Mouse (Mus musculus): ENCODE measurements around the gene Otud4.

Gene Otud4

DNA sequence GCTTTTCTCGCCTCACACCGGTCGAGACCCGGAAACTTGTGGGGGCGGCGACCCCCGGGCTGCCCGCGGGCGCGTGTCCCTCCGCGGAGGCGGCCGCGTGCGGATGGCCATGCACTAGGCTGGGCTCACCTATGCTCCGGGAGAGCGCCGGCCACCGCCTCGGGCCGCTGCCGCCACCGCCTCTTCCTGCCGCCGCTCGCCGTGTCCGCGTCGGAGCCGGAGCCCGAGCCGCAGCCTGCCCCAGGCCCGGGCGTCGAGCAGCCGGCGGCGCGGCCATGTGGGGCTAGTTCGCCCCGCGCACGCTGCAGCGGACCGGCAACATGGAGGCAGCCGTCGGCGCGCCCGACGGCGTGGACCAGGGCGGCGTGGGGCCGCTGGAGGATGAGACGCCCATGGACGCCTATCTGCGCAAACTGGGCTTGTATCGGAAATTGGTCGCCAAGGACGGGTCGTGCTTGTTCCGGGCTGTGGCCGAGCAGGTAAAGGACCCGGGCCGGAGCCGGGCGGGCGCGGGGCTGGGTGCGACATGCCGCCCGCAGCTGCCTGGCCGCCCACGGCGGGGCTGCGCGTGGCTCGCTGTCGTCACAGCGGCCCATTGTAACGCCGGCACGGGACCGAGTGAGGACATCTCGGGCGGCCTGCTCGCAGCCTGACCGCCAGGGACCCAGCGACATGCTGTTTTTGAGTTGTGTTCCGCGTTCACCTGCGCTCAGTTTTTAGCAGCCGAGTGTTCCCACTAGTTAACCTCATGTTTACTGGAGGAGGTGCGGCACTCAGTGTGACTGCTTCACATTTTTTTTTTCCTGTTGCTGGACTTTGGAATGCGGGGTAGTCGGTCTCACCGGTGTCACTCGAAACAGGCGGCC, at the start of gene Otud4:
TSS of gene Otud4 (plus strand) at position 33 of the 866 bp plus-strand sequence.
- peak; percentile 65 for DNase-seq (ENCODE audit: low spot score)

DNA sequence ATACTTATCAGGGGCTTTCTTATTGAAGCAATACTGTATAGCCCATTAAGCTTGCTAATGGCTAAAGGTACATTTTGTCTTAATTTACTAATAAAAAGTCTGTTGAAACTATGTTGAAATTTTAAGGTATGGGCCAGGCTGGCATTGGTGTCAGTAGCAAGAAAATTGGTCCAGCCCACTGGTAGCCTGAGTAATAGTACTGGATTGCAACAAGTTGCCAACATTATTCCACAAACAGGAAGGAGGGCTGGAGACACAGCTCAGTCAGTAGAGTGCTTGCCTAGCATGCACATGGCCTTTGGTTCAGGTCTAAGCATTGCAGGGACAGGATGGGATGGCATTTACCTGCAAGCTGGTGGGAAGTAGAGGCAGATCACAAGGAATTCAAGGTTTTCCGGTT, 38.5 kb upstream of the Otud4 start:
- no peak for DNase-seq (ENCODE audit: low spot score)

DNA sequence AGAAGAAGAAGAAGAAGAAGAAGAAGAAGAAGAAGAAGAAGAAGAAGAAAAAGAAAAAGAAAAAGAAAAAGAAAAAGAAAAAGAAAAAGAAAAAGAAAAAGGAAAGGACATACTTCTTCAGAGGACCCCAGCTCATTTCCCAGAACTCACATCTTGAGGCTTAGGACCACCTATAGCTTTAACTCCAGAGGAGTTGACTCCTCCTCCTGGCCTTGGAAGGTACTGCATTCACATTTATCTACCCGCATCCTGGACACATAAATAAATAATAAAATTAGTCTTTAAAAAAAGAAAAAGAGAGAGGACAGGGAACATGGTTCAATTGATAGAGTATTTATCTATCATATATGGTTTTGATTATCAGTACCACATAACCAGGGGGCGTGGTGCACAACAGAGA, 36.2 kb upstream of the Otud4 start:
- DNase-seq (ENCODE audit: low spot score) = peak; percentile 74

DNA sequence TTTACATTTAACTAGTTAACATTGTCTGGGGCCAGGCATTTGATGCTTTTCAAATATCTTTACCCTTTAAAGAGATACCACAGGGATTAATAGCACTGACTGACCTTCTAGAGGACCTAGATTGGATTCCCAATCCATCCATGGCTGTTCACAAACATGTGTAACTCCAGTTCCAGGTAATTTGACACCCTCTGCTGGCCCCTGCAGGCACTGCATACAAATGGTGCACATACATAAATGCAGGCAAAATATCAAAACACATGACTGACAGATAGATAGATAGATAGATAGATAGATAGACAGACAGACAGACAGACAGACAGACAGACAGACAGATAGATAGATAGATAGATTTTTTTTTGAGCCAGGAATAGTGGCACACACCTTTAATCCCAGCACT, 33.2 kb upstream of the Otud4 start:
- no peak for DNase-seq (ENCODE audit: low spot score)

DNA sequence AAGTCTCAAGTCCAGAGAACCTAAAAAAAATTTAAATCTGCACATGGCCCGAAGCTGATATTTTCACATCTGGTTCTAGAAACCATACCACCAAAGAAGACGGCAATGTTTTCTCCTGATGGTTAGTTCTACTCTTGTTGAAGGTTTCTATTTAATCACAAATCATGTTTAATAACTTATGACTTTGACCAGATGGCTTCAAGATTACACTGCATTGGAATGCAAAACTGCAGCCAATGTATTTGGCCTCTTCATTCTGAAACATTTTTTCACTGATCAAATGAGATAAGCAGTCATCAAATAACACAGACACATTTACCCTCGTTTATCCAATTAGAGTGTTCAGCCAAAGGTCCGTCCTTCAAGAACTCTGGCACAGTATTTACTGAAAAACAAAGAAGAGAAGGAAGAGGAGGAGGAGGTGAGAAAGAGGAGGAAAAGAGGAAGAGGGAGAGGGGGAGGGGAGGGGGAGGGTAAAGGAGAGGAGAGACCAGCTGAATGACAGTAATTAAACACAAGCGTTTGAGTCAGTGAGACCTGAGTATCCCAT, 32.6 kb upstream of the Otud4 start:
- no peak for DNase-seq (ENCODE audit: low spot score)

DNA sequence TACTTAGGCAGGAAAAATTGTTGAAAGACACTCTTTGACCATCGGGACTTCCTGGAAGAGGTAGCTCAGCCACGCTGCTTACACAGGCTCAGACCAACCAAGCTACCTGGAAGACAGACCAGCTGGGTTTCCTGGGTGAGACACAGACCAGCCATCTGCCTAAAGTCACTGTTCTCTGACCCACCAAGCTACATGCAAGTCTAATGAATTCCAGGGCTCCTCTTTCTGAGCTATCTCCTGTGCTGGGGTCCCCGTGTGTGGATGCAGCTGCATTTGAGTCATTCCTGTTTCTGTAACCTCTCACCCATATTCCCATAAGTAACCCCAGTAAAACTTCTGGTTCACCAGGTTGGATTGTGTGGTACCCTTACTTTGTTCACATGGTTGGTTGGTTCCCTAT, 30.7 kb upstream of the Otud4 start:
- no peak for DNase-seq (ENCODE audit: low spot score)

DNA sequence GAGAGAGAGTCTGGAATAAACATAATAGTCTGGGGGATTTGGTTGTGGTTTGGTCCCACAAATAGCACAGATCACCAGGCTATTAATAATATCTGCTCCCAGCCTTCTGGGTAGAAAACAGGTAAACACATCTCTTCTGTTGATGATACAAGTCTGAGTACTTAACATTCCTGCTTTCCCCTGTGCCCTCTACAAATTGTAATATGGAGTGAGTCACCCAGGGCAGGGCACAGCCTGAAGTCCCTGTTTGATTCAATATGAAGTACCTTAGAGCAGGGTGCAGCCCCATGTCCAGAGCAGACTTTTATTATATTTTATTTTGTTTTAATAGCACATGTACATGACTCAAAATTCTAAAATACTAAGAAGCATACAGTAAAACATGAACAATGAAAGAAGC, 29.1 kb upstream of the Otud4 start:
- no peak for DNase-seq (ENCODE audit: low spot score)

DNA sequence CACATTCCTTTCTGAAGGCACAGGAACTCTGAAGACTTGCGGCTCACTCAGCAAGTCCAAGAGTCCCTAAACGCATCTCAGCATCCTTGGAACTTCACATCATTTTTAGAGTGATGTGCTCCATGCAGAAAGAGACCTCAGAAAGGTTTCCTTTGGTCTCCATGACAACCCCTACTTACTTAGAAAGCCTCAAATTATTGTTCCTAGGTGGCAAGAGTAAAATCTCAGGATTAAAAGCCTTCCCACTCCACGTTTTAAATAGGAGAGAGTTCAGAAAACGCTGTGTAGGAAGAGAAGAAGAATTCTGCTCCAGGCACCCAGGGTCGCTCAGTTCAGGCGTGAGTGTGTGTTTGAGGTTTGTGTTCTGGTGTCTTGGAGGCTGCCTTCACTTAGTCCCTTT, 27.1 kb upstream of the Otud4 start:
- no peak for DNase-seq (ENCODE audit: low spot score)

DNA sequence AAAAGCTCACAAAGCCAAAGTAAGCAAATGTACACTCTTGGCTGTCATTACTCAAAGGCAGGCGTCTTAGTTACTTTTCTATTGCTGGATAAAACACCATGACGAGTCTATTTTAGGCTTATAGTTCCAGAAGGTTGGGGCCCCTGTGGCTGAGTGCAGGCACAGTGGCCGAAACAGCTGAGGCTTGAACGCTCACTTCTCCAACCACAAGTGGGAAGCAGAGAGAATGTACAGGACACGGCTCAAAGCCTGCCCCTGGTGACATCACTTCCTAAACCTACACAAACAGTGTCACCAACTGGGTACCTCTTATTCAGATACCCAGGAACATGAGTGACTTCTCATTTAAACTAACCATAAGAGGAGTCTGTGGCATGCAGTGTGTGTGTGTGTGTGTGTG, 26.5 kb upstream of the Otud4 start:
- DNase-seq (ENCODE audit: low spot score) = no peak

DNA sequence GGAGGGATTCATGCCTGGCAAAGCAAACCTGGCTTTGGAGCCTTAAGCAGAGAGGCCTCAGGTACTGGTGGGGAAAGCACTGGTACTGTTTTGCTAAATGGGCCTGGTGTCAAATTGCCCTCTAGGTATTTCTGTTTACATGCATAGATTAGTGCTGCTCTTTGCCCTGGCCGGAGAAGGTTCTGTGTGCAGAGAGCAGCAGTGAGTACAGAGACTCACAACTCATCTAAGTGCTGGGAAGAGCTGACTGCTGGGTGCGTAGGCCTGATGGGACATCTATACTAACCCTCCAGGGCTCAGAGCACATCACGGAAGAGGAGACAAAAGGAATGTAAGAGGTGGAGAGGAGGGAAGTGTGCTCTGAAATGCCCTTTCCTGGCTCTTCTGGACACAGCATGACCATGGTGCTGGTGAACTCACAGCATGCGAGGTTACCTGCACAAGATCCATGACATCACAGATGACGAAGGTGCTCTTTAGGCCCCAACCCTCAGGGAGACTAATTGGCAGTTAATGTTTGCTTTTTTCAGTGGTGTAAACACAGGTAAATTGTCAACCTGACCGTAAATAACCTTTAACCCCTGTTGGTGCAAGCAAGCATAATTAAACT, 23.6 kb upstream of the Otud4 start:
- no peak for DNase-seq (ENCODE audit: low spot score)

DNA sequence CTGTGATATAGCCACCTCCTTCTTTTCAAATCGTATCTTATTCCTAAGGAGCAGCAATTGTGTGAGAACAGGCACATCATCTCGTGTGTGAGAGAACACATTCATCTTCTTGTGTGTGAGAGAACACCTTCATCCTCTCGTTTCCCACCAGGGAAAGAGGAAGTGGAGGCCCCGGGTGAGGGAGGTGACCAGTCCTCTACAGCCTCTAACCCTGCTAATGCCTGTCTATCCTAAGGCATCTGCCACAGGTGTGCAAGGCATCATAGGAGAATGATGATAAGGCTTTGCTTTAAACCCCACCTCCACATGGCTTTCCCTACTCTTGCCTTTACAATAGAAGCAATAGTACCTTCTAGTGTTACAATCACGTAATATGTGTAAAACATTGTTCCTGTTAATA, 20.5 kb upstream of the Otud4 start:
- DNase-seq (ENCODE audit: low spot score) = no peak

DNA sequence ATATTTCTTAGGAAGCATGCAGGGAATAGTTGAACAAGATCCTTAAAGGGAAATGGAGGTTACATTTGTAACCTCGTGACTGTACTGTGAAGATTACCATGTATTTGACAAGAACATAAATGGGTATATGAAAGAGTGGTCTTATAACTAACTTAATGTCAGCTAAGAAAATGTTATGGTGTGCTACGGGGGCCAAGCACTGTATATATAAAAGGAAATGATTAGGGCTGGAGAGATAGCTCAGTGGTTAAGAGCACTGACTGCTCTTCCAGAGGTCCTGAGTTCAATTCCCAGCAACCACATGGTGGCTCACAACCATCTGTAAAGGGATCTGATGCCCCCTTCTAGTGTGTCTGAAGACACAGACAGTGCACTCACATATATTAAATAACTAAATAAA, 20.1 kb upstream of the Otud4 start:
- DNase-seq (ENCODE audit: low spot score) = no peak

DNA sequence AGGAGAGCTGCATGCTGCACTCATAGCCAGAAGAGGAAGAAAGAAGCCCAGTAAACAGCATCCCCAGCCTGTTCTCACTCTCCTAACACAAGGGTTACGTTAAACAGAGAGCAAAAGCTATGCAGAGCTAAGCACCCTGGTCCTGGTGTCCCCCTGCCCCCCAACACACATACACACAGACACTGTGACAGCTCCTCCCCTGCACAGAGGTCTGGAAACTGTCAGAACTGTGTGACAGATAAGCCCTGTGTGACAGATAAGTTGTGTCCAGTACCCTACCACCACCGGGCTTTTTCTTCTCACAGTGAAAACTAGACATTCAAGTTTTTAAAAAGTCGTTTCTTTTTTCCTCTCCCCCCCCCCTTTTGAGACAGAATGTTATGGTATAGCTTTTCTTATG, 19.4 kb upstream of the Otud4 start:
- no peak for DNase-seq (ENCODE audit: low spot score)

DNA sequence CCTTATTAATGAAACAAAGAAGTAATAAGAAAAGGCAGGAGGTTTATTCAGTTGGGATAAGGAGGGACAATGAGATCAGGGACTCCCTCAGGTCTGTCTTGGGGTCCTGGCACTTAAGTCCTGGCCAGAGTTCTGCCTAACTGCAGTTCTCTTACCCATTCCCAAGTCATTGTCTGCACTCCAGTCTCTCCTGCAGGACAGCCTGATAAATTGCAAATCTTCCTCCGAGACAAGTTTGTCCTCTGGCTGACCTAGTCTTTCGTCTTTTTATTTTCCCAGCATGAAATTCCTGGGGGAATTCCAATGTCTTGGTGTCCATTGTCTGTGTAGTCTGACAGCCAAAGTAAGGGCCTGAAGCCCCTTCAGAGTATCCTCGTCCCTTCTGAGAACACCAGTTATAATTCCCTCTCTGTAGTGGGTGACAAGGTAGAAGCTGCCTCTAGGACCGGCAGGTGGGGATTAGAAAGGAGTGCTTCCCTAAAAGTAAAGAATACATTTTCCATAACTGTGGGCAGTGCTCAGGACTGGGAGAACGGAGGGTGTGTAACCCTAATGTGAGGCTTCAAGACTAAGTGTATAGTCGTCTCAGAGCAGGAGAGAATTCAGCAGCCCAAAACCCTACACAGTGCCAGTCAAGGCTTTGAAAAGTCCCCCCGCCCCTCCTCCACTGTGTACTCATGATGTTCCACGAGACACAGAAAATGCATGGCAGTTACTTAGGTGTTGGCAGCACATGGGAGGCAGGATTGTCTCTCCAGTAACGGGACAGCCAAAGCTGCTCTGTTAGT, 18.7 kb upstream of the Otud4 start:
- no peak for DNase-seq (ENCODE audit: low spot score)

DNA sequence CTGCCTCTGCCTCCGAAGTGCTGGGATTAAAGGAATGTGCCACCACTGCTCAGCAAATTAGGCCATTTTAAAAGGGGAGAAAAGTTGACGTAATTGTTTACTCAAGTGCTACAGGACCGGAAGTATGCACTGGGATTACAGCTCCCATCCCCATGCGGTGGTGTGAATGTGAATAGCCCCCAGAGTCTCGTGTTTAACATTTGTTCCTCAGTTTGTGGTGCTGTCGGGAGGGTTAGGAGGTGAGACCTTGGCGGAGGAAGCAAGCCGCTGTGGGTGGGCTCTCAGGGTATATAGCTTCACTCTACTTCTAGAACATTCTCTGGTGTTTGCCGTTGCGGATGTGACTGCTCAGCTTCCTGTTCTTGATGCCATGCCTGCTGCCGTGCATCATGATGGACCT, 17.1 kb upstream of the Otud4 start:
- DNase-seq (ENCODE audit: low spot score) = no peak

DNA sequence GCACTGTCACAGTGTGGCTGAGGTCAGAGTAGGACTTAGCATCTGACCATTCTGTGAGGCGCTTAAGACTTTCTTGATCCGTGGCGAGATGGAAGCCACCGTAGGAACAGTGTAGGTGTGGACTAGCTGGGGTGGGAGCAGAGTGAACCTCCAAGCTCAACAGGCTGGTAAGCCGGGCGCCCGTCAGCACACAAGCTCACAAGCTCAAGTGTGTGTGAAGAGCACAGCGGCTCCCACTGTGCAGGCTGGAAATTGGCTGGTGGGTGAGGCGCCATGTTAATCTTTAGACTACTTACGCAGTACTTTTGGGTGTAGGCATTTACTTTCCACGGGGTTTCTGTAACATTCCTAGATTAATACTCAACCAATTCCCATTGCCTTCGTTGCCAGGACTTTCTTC, 16.1 kb upstream of the Otud4 start:
- DNase-seq (ENCODE audit: low spot score) = no peak

DNA sequence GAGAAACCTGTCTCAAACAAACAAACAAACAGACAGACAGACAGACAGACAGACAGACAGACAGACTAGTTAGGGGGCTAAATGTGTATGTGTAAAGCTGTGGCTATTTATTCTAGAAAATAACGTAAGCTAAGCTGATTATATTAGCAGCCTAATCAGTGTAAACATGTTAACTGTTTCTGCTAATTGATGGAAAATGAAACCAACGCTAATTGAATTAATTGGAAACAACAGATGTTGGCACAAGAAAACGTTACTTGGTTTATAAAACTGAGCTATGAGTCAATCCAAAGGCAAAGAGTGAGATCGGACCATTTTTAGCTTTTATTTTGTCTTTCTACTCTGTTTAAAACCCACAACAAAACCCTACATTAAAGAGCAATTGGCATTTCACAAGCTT, 15.0 kb upstream of the Otud4 start:
- no peak for DNase-seq (ENCODE audit: low spot score)

DNA sequence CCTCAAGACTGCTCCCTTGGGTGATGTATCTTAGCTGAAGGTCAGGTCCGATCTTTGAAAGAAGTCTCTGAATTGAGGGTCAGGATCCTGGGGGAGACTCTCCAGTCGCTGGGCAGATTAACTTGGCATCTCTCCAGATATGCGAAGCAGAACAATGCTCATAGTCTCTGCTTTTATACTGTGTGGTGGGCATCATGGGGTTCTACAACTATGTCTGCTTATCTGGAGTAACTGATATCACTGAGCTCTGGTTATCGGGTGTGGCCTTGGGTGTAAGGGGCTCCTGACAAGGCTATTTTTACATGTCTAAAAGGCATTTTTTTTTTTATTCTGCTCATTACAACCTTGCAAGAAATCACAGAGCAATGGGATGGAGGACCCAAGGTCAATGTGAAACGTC, 13.2 kb upstream of the Otud4 start:
- no peak for DNase-seq (ENCODE audit: low spot score)

DNA sequence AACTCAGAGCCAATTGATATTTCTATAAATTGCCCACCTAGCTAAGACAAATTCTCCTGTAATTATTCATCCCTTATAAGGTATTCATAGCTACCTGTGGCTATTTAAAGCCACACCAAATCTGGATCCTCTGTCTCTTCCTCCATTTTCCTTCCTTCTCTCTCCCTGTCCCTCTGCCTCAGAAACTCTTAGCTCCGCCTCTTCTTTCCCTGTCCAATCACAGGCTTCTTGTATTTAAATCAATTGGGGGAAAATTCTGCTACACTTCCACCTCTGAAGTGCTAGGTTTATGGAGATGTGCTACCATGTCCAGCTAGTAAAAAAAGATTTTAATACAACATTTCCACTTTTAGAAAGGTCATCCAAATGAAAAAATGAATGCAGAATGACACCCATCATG, 3.9 kb upstream of the Otud4 start:
- no peak for DNase-seq (ENCODE audit: low spot score)

DNA sequence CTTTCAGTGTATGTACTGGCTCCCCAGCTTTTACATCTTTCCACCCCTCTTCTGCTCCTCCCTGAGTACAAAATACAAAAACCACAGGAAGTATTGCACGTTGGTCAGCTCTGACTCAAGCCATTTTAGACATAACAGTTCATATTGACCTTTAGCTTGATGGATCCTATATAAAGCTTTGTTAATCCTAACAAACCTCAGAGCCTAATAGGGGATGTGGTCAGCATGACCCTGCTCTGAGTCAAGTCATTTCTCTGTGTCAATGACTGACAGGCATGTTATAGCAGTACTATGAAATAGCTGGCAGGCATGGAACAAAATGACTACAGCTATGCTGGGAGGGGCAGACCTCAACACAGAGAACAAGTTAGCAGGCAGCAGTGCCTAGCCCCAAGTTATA, 3.3 kb upstream of the Otud4 start:
- DNase-seq (ENCODE audit: low spot score) = no peak

DNA sequence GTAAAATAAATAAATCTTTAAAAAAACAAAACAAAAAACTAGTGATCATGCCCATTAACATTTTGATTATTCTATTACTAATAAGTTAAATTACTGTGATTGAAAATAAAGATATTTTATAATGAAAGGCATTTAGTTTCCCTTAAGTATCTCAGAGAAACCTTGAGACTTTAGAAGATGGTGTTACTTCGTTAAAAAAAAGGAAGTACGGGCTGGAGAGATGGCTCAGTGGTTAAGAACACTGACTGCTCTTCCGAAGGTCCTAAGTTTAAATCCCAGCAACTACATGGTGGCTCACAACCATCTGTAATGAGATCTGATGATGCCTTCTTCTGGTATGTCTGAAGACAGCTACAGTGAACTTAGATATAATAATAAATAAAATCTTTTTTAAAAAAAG, 2.2 kb upstream of the Otud4 start:
- DNase-seq (ENCODE audit: low spot score) = no peak

DNA sequence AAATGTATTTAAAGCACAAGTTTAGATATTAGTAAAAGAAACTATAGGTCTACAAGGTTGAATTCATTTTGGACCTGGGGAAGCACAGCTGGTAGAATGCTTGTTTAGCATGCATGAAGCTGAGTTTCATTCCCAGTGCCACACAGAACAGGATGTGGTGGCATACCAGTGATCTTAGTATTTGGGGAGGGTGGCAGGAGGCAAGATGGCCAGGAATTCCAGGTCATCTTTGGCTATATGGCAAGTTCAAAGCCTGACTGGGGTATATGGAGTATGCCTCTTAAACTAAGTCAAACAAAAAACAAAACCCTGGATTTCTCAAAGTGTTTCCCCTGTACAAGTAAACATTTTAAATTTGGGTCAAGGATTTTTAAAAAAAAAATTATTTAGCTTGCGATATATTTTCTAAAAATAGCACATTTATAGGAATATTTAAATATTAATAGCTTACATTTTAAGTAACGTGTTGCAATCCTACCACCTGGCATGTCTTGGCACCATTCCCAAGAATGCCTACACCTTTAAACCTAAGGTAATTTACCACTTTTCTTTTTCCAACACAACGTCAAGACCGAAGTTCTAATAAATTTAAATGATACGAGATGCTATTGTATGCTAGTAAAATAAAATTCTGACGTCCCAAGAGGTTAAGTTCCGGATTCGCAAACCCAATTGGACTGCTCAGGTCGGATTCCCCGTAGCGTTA, 1.3 kb upstream of the Otud4 start:
- DNase-seq (ENCODE audit: low spot score) = no peak

Measured in retina, embryonic 14.5 days (tissue).